Mouse (Mus musculus) heart, postnatal 0 days (tissue): Measurements from ENCODE around the gene Dpm2. TPM values are rescaled to one million over a fixed set of nuclear protein-coding genes. Genes with fewer than 3 reads are reported as not detected.

Experiments
- ATAC-seq: fragments of 200-750 bp; cut with Nextera tagmentation; 2 replicates; pipeline ENCODE4 v1.8.0; 2017; ENCODE audit warnings: low read depth, moderate number of reproducible peaks, moderate library complexity; ENCODE audit not compliant: insufficient read depth
- DNase-seq: peaks from one replicate; pipeline ENCODE4 v3.0.0-alpha.2; 2016; ENCODE audit warnings: low spot score
- H3K27ac ChIP-seq: fragments of 300-500 bp; sonication (generic); 2 replicates; pipeline ENCODE4 v1.5.1; 2014; ENCODE audit warnings: low read depth, mild to moderate bottlenecking
- H3K27me3 ChIP-seq: fragments of 300-500 bp; sonication (generic); 2 replicates; pipeline ENCODE4 v1.6.1; 2014; ENCODE audit warnings: low read length, mixed read lengths; ENCODE audit not compliant: control insufficient read depth, insufficient read depth
- H3K36me3 ChIP-seq: fragments of 300-500 bp; sonication (generic); replicated peaks from 2 replicates; pipeline ENCODE4 v1.6.1; 2014; ENCODE audit warnings: low read length, mixed read lengths; ENCODE audit not compliant: control insufficient read depth, insufficient read depth
- H3K4me1 ChIP-seq: fragments of 300-500 bp; sonication (generic); 2 replicates; pipeline ENCODE4 v1.6.1; 2014; ENCODE audit warnings: antibody characterized with exemption; ENCODE audit not compliant: control insufficient read depth, insufficient read depth
- H3K4me2 ChIP-seq: fragments of 300-500 bp; sonication (generic); 2 replicates; pipeline ENCODE4 v1.6.1; 2014; ENCODE audit warnings: low read depth, mild to moderate bottlenecking, low read length, moderate library complexity
- H3K4me3 ChIP-seq: fragments of 300-500 bp; sonication (generic); 2 replicates; pipeline ENCODE4 v1.5.1; 2014; ENCODE audit warnings: low read depth, low read length
- H3K9ac ChIP-seq: fragments of 300-500 bp; sonication (generic); replicated peaks from 2 replicates; pipeline ENCODE4 v1.6.1; 2014; ENCODE audit warnings: low read depth, low read length, mixed read lengths
- H3K9me3 ChIP-seq: fragments of 300-500 bp; sonication (generic); replicated peaks from 2 replicates; pipeline ENCODE4 v1.6.1; 2016; ENCODE audit warnings: low read length; ENCODE audit not compliant: control insufficient read depth
- CTCF ChIP-seq: IDR thresholded peaks from 2 replicates; pipeline ENCODE4 v1.5.1; 2016; ENCODE audit warnings: antibody characterized with exemption, control low read depth, low read depth
- EP300 ChIP-seq: IDR thresholded peaks from 2 replicates; pipeline ENCODE4 v1.6.1; 2016; ENCODE audit warnings: antibody characterized with exemption, low read depth
- WGBS: fragments of 180-500 bp; shearing (Covaris S2); extraction: QIAGEN DNeasy Blood & Tissue Kit; methylation state at CpG from one replicate; pipeline ENCODE4 v1.1.7; 2014; 5-methylcytosine and 5-hydroxymethylcytosine counted together
- polyA plus RNA-seq: library from polyadenylated mRNA; unstranded; fragments of >200 nt; fragmentation: Nextera tagmentation; extraction: Ambion mirVana; gene quantifications from 2 replicates; pipeline ENCODE4 v1.2.1, GENCODE M21; 2015
- total RNA-seq: library from RNA; depleted of rRNA; stranded (reverse); fragments of >200 nt; gene quantifications from 2 replicates; pipeline ENCODE4 v1.2.3, GENCODE M21; 2014; ENCODE audit warnings: low replicate concordance

The Dpm2 gene
- total and polyA plus RNA-seq, 2 experiments from 2014 or later, result 31.0 to 56.1 TPM

DNA sequence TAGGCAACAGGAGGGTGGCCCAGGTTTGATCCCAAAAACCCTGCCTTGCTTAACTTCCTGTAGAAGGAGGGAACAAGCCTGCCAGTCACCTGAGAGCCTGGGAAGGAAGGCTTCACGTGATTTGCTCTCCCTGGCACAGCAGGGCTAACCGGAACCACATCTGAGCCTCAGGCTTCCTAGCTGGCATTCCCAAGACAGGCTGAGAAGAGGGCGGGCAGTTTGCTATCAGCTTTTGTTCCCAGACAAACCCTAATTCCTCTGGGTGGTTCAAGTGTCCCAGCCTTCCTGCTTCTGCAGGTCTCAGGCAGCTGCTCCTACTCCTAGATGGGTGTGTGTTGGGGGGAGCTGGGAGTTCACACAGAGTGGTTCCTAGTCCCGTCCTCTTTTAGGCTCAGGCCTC lies 15.2 kb upstream of the Dpm2 start:
- no peak for TF ChIP-seq CTCF
- TF ChIP-seq EP300, result no peak
- WGBS, result 42% methylated on average over 4 of the region's 4 CpGs
- Histone ChIP-seq H3K9ac (no peak overlapping the region), H3K4me3 (no peak overlapping the region), H3K4me2 (no peak overlapping the region), H3K27me3 (no peaks in the 10 kb centered on the region), H3K4me1 (no peaks in the 10 kb centered on the region), H3K27ac (peak overlapping the region; percentile 16; the same call in 1 of the 2 replicates), H3K9me3 (no peaks in the 10 kb centered on the region), H3K36me3 (peaks cover 22% of the 10 kb centered on the region)
- DNase-seq (no peak), ATAC-seq (no peak)

DNA sequence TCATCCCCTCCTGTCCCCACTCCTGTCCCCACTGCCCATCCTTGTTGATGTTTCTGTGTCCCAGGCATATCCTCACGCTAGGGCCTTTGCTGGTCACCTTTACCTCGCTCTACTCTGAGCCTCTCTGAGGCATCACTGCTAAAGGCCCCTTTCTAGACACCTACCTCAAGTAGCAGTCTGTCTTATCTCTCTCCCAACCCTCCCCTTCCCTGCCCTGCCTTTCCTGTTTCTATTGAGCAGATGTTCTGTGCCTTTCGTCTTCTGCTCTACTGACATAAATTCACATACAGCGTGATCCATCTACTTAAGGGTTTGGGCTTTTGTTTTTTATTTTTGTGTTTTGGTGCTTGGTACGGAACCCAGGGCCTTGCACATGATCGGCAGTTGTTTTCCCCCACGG lies 14.6 kb upstream of the Dpm2 start:
- Histone ChIP-seq H3K27ac (peak overlapping the region; percentile 16; the same call in 1 of the 2 replicates), H3K9me3 (no peaks in the 10 kb centered on the region), H3K4me2 (no peak overlapping the region), H3K4me1 (no peaks in the 10 kb centered on the region), H3K4me3 (no peak overlapping the region), H3K9ac (no peak overlapping the region), H3K27me3 (no peaks in the 10 kb centered on the region), H3K36me3 (peaks cover 24% of the 10 kb centered on the region)
- ATAC-seq (no peak), DNase-seq (no peak)
- WGBS, result 70% methylated on average over 7 of the region's 7 CpGs
- TF ChIP-seq CTCF, result no peak
- no peak for TF ChIP-seq EP300

DNA sequence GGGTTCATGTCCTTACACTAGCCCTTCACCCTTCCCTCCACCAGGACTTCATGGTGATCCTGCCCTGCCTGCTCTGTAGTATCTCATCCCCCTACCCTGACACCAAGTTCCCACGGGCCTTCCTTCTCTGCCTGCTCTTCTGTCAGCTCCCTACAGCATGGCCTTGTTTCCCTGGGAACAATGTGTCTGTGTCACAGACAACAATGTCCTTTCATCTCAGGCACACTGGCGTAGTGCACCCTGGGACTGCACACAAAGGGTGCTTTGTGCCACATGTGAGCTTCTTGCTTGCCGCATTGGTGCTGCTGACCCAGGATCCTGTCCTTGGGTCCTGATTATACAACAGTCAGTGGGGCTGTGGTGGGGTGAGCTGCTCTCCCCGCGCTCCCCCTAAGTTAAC lies 11.1 kb upstream of the Dpm2 start:
- Histone ChIP-seq H3K9ac (no peak overlapping the region), H3K9me3 (no peaks in the 10 kb centered on the region), H3K36me3 (peaks cover 44% of the 10 kb centered on the region), H3K27me3 (no peaks in the 10 kb centered on the region), H3K4me2 (no peak overlapping the region), H3K4me3 (no peak overlapping the region), H3K27ac (no peak overlapping the region), H3K4me1 (no peaks in the 10 kb centered on the region)
- ATAC-seq, result no peak
- WGBS, result 80% methylated on average over 5 of the region's 5 CpGs
- TF ChIP-seq CTCF, result no peak
- TF ChIP-seq EP300, result no peak
- no peak for DNase-seq

DNA sequence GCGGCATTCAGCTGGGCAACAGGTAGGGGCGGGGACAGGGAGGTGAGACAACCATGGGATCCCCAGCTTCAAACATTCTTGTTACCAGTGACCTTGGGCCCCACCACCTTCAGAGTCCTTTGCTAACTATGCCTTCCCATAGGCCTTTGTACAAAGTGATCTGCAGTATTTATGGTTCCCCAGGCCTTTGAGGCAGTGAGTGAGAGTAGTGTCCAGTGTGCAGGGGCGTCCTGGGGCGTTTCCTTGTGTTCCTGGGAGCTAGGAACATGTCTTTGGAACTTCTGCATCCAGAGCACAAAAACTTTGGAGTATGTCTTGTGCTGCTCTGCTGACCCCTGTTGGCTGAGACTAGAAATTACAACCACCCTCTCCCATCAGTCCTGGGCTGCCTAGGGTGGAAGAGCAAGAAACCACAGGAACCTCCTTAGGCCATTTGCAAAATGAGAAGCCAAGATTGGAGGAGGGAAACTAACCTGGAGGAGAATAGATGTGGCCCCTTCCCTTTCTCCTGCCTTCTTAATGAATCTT lies 4.1 kb upstream of the Dpm2 start:
- peaks cover 16% of the 10 kb centered on the region; the same call in 1 of the 2 replicates for H3K4me1 ChIP-seq
- TF ChIP-seq CTCF (peak; percentile 88), EP300 (no peak)
- no peaks in the 10 kb centered on the region for H3K27me3 ChIP-seq
- no peak overlapping the region for H3K4me3 ChIP-seq
- peak overlapping the region; percentile 15; the same call in 1 of the 2 replicates for H3K27ac ChIP-seq
- H3K9ac ChIP-seq, result no peak overlapping the region
- peaks cover 48% of the 10 kb centered on the region for H3K36me3 ChIP-seq
- H3K9me3 ChIP-seq, result no peaks in the 10 kb centered on the region
- WGBS, result 30% methylated on average over 4 of the region's 4 CpGs
- DNase-seq (peak; percentile 80), ATAC-seq (0 out of 2 replicates have a peak, but pooled peaks have one; percentile 33)
- H3K4me2 ChIP-seq, result no peak overlapping the region

DNA sequence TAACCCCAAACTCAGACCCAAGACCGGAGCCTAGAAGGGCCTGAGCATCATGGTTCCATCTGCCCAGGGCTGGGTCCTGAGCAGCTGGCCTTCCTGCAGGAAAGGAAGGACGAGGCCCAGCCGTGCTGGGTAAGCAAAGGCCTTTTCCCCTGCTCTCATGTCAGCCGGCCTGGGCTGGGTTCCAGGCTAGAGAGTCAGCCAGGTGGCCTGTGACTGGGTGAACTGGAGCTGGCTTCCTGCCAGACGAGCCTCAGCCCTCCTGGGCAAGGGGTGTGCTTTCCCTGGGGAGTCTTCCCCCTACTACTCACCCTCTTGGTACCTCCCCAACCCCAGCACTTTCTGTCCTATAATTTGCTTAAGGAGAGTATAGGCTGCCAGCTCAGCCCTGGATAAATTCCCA lies 2.5 kb upstream of the Dpm2 start:
- TF ChIP-seq EP300, result no peak
- no peak for TF ChIP-seq CTCF
- Histone ChIP-seq H3K9me3 (no peaks in the 10 kb centered on the region), H3K27me3 (no peaks in the 10 kb centered on the region), H3K4me3 (no peak overlapping the region), H3K9ac (0 out of 2 replicates have a peak overlapping the region, but pooled peaks have one; percentile 15), H3K36me3 (peaks cover 50% of the 10 kb centered on the region), H3K4me2 (no peak overlapping the region), H3K27ac (peak overlapping the region; percentile 15; the same call in 1 of the 2 replicates), H3K4me1 (peaks cover 18% of the 10 kb centered on the region; the same call in 1 of the 2 replicates)
- ATAC-seq (no peak), DNase-seq (no peak)
- 40% methylated on average over 5 of the region's 5 CpGs for WGBS

DNA sequence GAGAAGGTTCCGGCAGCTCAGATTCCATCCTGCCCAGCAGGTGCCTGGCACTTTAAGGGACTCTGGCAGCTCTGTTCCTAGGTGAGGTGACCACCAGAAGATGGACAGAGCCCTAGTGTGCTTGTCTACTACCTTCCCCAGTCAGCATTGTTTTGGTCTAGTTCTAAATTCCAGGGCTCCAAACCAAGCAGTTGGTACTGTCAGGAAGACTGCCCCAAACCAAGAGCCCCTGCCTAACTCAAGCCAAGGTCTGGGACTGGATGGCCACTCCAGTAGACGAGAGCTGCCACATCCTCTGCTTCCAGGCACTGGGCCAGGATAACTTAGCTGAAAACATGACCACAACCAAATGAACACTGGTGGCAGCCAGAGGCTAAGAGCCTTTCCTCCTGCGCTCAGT lies 1.7 kb upstream of the Dpm2 start:
- ATAC-seq (no peak), DNase-seq (no peak)
- no peak for TF ChIP-seq CTCF
- TF ChIP-seq EP300, result no peak
- Histone ChIP-seq H3K4me1 (peaks cover 18% of the 10 kb centered on the region; the same call in 1 of the 2 replicates), H3K9me3 (no peaks in the 10 kb centered on the region), H3K9ac (no peak overlapping the region), H3K27ac (no peak overlapping the region), H3K27me3 (no peaks in the 10 kb centered on the region), H3K4me3 (no peak overlapping the region), H3K36me3 (peaks cover 48% of the 10 kb centered on the region), H3K4me2 (no peak overlapping the region)
- WGBS, result 68% methylated on average over 3 of the region's 3 CpGs
